Mouse (Mus musculus): ENCODE measurements at regions not wholly inside any gene's neighbourhood (a gene's known extent, or its start where the extent isn't known, plus 50 kb on each side); places are given as distances from the start of the nearest gene placed in this dataset.

DNA sequence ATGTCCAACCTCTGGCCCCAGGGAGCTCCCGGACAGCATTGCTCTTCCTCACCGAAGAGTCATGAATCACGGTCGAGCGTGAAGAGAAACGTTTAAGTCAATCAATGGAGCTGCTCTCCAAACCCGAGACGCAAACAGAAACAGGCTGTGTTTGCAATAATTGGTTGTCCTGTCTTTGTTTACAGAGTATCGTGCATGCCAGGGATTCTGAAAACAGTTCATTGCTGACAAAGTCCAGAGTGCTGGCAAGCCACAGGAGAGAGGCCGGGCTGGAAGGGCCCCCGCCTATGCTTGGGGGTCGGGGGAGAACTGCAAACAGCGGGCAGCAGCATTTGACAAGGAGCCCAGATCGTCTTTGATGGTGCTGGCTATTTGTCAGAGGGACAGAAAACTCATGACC is 292.4 kb upstream of the Rpl38 start:
- TF ChIP-seq CTCF (IDR thresholded peaks at IDR 0.05; ENCODE audit: extremely low read depth, insufficient read depth, low read length) (no peak), POLR2A (IDR thresholded peaks at IDR 0.05; ENCODE audit: extremely low read depth, insufficient read depth, low read length) (no peak)
